Mouse (Mus musculus) brain, adult 2 months (tissue): ENCODE data around the gene Foxa3.

Experiments used
- DNase-seq: peaks from one replicate; pipeline ENCODE4 v3.0.0; 2011; ENCODE audit warnings: low read depth, low spot score

Foxa3 gene

GRCm38 (mm10) chr7:19001066-19001806, 22.1 kb downstream of the Foxa3 start:
- DNase-seq = no peak

- no peak for DNase-seq
Measured at GRCm38 (mm10) chr7:19000421-19000820, 22.9 kb downstream of the Foxa3 start.

GRCm38 (mm10) chr7:18998835-18999234, 24.5 kb downstream of the Foxa3 start:
- DNase-seq = peak; percentile 69

- DNase-seq = no peak
Measured at GRCm38 (mm10) chr7:18993036-18993435, 30.3 kb downstream of the Foxa3 start.

GRCm38 (mm10) chr7:18992294-18992675, 31.1 kb downstream of the Foxa3 start:
- DNase-seq = peak; percentile 64

- peak; percentile 52 for DNase-seq
Measured at GRCm38 (mm10) chr7:18991660-18992293, 31.6 kb downstream of the Foxa3 start.

GRCm38 (mm10) chr7:18990601-18991295, 32.6 kb downstream of the Foxa3 start, which contains the start of gene Mypop:
Gene Mypop, plus strand, starts transcription at chr7:18991245.
- peak; percentile 100 for DNase-seq

- DNase-seq = peak; percentile 83
Measured at GRCm38 (mm10) chr7:18989995-18990394, 33.3 kb downstream of the Foxa3 start.

GRCm38 (mm10) chr7:18988780-18989179, 34.6 kb downstream of the Foxa3 start:
- no peak for DNase-seq

GRCm38 (mm10) chr7:18987747-18988146, 35.6 kb downstream of the Foxa3 start:
- DNase-seq = no peak

- DNase-seq = no peak
Measured at GRCm38 (mm10) chr7:18987100-18987499, 36.2 kb downstream of the Foxa3 start, which contains the start of gene Nanos2. Gene Nanos2, plus strand, starts transcription at chr7:18987400.

GRCm38 (mm10) chr7:18986503-18986902, 36.8 kb downstream of the Foxa3 start:
- no peak for DNase-seq

- DNase-seq = peak; percentile 75
Measured at GRCm38 (mm10) chr7:18978381-18978780, 45.0 kb downstream of the Foxa3 start.

GRCm38 (mm10) chr7:18970956-18971355, 52.4 kb downstream of the Foxa3 start:
- no peak for DNase-seq

GRCm38 (mm10) chr7:18967603-18968002, 55.7 kb downstream of the Foxa3 start:
- no peak for DNase-seq

- DNase-seq = no peak
Measured at GRCm38 (mm10) chr7:18965312-18965711, 58.0 kb downstream of the Foxa3 start.

- no peak for DNase-seq
Measured at GRCm38 (mm10) chr7:18963294-18963843, 60.0 kb downstream of the Foxa3 start.
